Mouse (Mus musculus): ENCODE data around the gene Olfr161. TPM values are rescaled to one million over a fixed set of nuclear protein-coding genes. Genes with fewer than 3 reads are reported as not detected.
"Not testable (repeated sequence)": the region's sequence is repeated elsewhere in the genome, so short reads cannot be mapped to it uniquely, and the experiment has no call there.

Olfr161 gene
- not detected in 2 replicates for polyA plus RNA-seq (2015; fragmentation: Nextera tagmentation; extraction: Ambion mirVana)

GRCm38 (mm10) chr16:3590691-3591090, at the start of gene Olfr161:
Olfr161 (plus strand) TSS chr16:3591042.
- 71% methylated on average over 1 of the region's 1 CpGs for WGBS
- H3K4me3 ChIP-seq: no peak within 1 kb of the TSS
- no peak within 1 kb of the TSS for H3K4me2 ChIP-seq
- ATAC-seq (ENCODE audit: borderline replicate concordance, extremely low read depth, low FRiP score, low TSS enrichment): no peak
- no peaks in the 10 kb centered on the region for H3K36me3 ChIP-seq
- no peak within 1 kb of the TSS for H3K27ac ChIP-seq
- H3K4me1 ChIP-seq: no peaks in the 10 kb centered on the region
- H3K27me3 ChIP-seq: no peaks in the 10 kb centered on the region
- H3K9ac ChIP-seq: no peak within 1 kb of the TSS
- no peaks in the 10 kb centered on the region for H3K9me3 ChIP-seq

- Histone ChIP-seq H3K27ac (no peak overlapping the region), H3K9ac (no peak overlapping the region), H3K4me3 (no peak overlapping the region), H3K36me3 (no peaks in the 10 kb centered on the region), H3K27me3 (no peaks in the 10 kb centered on the region), H3K9me3 (no peaks in the 10 kb centered on the region), H3K4me1 (no peaks in the 10 kb centered on the region), H3K4me2 (no peak overlapping the region)
- ATAC-seq (ENCODE audit: borderline replicate concordance, extremely low read depth, low FRiP score, low TSS enrichment): no peak
These were observed 27.3 kb upstream of the Olfr161 start for GRCm38 (mm10) chr16:3563553-3563952.

- 66% methylated on average over 1 of the region's 1 CpGs for WGBS
- H3K4me2 ChIP-seq; H3K9ac ChIP-seq; H3K27ac ChIP-seq; H3K27me3 ChIP-seq; H3K36me3 ChIP-seq; H3K4me3 ChIP-seq; H3K4me1 ChIP-seq; ATAC-seq (ENCODE audit: borderline replicate concordance, extremely low read depth, low FRiP score, low TSS enrichment); H3K9me3 ChIP-seq: not testable (repeated sequence)
These were observed 13.2 kb upstream of the Olfr161 start for GRCm38 (mm10) chr16:3577658-3578057.

- not testable (repeated sequence) for H3K9me3 ChIP-seq; H3K4me1 ChIP-seq; H3K9ac ChIP-seq; ATAC-seq (ENCODE audit: borderline replicate concordance, extremely low read depth, low FRiP score, low TSS enrichment); H3K36me3 ChIP-seq; H3K4me3 ChIP-seq; H3K27me3 ChIP-seq; H3K4me2 ChIP-seq; H3K27ac ChIP-seq
- WGBS: 85% methylated on average over 1 of the region's 1 CpGs
These were observed 12.5 kb upstream of the Olfr161 start for GRCm38 (mm10) chr16:3578227-3578848.

- not testable (repeated sequence) for ATAC-seq (ENCODE audit: borderline replicate concordance, extremely low read depth, low FRiP score, low TSS enrichment)
These were observed 40.5 kb downstream of the Olfr161 start for GRCm38 (mm10) chr16:3631376-3631775.

GRCm38 (mm10) chr16:3632572-3633361, 41.9 kb downstream of the Olfr161 start:
- WGBS: 35% methylated on average over 27 of the region's 27 CpGs
- H3K36me3 ChIP-seq, H3K9me3 ChIP-seq, H3K4me1 ChIP-seq, H3K27ac ChIP-seq, H3K27me3 ChIP-seq: not testable (repeated sequence)
- ATAC-seq (ENCODE audit: borderline replicate concordance, extremely low read depth, low FRiP score, low TSS enrichment): peak; percentile 83; the same call in 1 of the 2 replicates
- Histone ChIP-seq H3K9ac (peak overlapping the region; percentile 48), H3K4me3 (peak overlapping the region; percentile 36), H3K4me2 (peak overlapping the region; percentile 56)

More at GRCm38 (mm10) chr16:3631376-3631775, 40.5 kb downstream of the Olfr161 start:
- H3K4me3 ChIP-seq, H3K9ac ChIP-seq, H3K4me1 ChIP-seq, H3K4me2 ChIP-seq, H3K9me3 ChIP-seq, H3K27ac ChIP-seq, H3K27me3 ChIP-seq, H3K36me3 ChIP-seq: not testable (repeated sequence)
- WGBS: 87% methylated on average over 5 of the region's 5 CpGs

Other genes with a start within 250 kb of the Olfr161 start
- 0.15 TPM in 1 of 2 replicates, not detected in the other for gene Mefv, start 127.1 kb downstream of the Olfr161 start, polyA plus RNA-seq (2015; fragmentation: Nextera tagmentation; extraction: Ambion mirVana)
- 41.6 and 48.8 TPM in 2 replicates for gene Zfp263, start 153.1 kb downstream of the Olfr161 start, polyA plus RNA-seq (2015; fragmentation: Nextera tagmentation; extraction: Ambion mirVana)
- not detected in 2 replicates for gene Olfr15, start 239.8 kb downstream of the Olfr161 start, polyA plus RNA-seq (2015; fragmentation: Nextera tagmentation; extraction: Ambion mirVana)